Mouse (Mus musculus): ENCODE results near the gene Peg10.
A peak's percentile ranks its signal among the peaks of the same experiment; 100 is the strongest.
"Not testable (repeated sequence)": the region's sequence is repeated elsewhere in the genome, so short reads cannot be mapped to it uniquely, and the experiment has no call there.

The Peg10 gene

DNA sequence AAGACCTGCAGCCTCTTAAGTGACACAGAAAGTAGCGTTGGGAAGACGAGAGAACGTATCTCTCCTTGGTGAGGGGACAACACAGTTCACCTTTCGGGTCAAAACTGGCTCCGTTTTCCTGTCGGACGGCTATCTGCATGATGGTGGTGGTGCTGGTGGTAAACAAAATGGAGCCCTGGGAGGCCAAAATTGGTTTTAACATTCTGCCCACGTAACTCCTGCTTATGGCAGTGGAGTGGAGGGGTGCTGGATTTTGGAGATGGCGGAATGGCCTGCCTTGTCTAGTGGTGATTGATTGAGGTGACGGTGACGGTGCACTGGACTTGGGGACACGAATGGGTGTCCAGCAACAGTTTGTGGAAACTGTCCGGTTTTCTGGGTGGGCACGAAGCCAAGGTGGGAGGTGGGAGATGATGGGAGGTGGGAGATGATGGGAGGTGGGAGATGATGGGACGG lies 1.4 kb downstream of the Peg10 start:
- DNase-seq (ENCODE audit: low read depth, low spot score): no peak

DNA sequence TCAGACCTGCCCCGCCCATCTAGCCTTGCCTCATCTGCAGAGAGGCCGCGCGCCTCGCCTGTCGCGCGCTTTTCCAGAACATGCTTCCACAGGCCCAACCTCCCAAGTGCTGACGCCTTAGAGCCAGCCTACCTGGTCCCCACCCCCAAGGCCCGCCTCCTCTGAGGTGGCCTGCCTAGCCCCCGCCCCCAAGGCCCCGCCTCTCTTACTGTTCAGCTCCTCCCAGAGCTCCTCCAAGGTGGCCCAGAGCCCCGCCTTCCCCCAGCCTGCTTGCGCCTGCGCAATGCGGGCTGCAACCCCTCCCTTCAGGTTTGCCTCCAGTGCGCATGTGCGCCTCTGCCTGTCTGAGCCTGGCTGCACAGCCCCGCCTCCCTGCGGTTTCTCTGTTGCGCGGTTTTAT lies 2.0 kb downstream of the Peg10 start:
- peak; percentile 52 for DNase-seq (ENCODE audit: low read depth, low spot score)

DNA sequence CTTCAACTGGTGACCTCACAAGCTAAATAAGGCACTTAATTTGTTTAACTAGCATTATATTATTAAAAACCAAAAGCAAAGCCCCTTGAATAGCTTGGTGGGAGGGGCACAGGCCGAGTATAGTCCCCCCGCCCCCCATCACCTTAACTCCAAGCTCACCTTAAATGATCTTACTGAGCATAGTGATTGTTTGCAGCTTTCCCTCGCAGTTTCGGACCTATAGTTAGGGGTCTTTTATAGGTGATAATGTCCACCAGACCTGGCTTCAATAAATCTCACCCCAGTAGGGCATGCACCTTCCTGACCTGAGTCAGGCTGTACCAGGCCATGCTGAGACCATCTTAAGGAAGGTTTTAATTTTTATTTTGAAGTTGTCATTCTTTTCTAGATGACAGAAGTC lies 4.2 kb downstream of the Peg10 start:
- DNase-seq (ENCODE audit: low read depth, low spot score): no peak

DNA sequence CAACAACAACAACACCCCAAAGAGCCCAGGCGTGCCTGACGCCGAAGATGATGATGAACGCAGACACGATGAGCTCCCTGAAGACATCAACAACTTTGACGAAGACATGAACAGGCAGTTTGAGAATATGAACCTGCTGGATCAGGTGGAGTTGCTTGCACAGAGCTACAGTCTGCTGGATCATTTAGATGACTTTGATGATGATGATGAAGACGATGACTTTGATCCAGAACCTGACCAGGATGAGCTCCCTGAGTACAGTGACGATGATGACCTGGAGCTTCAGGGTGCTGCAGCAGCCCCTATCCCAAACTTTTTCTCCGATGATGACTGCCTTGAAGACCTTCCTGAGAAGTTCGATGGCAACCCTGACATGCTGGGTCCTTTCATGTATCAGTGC lies 7.2 kb downstream of the Peg10 start:
- no peak for DNase-seq (ENCODE audit: low read depth, low spot score)

DNA sequence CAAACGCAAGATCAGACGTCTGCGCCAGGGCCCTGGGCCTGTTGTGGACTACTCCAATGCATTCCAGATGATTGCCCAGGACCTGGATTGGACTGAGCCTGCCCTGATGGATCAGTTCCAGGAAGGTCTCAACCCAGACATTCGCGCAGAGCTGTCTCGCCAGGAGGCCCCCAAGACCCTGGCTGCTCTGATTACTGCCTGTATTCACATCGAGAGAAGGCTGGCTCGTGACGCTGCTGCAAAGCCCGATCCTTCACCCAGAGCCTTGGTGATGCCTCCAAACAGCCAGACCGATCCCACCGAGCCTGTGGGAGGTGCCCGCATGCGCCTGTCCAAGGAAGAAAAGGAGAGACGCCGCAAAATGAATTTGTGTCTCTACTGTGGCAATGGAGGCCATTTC lies 7.8 kb downstream of the Peg10 start:
- no peak for DNase-seq (ENCODE audit: low read depth, low spot score)

DNA sequence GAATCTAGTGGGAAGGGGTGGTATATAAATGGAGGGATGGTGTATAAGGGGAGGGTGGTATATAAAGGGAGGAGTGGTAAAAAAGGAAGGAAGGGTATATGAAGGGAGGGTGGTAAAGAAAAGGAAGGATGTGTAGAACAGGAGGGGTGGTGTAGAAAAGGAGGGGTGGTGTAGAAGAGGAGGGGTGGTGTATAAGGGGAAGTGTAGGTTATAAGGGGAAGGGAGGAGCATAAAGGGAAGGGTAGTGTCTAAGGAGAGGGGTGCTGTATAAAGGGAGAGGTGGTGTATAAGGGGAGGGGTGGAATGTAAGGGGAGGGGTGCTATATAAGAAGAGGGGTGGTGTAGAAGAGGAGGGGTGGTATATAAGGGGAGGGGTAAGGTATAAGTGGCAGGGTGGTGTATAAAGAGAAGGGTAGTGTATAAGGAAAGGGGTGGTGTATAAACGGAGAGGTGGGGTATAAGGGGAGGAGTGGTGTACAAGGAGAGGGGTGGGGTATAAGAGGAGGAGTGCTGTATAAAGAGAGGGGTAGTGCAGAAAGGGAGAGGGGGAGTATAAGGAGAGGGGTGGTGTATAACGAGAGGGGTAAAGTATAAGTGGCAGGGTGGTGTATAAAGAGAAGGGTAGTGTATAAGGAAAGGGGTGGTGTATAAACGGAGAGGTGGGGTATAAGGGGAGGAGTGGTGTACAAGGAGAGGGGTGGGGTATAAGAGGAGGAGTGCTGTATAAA lies 14.5 kb downstream of the Peg10 start:
- not testable (repeated sequence) for DNase-seq (ENCODE audit: low read depth, low spot score)

DNA sequence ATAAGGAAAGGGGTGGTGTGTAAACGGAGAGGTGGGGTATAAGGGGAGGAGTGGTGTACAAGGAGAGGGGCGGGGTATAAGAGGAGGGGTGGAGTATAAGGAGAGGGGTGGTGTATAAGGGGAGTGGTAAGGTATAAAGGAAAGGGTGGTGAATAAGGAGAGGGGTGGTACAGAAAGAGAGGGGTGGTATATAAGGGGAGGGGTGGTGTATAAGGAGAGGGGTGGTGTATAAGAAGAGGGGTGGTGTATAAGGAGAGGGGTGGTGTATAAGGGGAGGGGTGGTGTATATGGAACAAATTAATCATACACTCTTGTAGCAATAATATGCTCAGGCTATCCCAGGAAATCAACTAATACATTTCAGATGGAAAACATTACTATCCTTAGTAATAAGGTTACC lies 15.1 kb downstream of the Peg10 start:
- no peak for DNase-seq (ENCODE audit: low read depth, low spot score)

DNA sequence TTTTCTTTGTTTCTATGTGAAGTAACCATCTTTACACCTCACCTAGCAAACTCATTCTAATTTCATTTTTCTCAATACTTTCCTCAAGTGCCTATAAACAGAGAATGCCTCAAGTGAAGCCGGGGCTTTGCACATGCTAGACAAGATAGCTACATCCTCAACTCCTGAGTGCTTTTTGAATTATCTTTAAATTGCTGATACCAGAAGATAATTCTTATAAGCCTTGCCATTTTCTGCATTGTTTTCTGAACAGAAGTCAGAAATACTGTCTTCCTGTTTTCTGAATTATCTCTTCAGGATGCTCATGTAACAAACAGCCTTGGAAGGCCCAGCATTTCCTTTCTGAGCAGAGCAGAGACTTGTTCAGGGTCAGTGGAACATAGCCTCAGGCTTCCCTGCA lies 49.2 kb downstream of the Peg10 start:
- no peak for DNase-seq (ENCODE audit: low read depth, low spot score)

DNA sequence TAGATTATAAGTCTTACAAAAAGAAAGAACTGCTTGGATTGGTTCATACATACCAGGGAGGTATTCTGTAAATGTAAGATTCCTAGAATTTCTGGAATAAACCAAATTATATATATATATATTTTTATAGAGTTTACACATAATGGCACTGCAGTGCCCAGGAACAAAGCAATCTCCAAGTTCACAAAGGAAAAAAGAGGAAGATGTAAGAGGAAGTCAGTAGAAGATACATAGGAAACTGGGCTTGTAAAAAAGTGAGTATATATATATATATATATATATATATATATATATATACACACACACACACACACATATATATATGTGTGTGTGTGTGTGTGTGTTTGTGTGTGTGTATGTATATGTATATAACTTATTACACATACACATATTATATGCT lies 50.2 kb downstream of the Peg10 start:
- not testable (repeated sequence) for DNase-seq (ENCODE audit: low read depth, low spot score)

DNA sequence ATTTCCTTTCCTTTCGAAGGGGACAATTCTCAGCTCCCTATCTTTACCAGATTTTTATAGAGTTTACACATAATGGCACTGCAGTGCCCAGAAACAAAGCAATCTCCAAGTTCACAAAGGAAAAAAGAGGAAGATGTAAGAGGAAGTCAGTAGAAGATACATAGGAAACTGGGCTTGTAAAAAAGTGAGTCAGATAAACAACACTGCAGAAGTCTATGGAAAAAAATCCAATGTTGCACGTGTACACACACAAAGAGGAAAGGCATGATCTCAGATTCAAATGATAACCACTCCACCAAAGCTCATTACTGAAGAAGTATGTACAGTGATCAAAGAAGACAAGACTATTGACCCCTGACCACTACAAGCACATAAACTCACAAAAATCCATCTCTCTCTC lies 51.3 kb downstream of the Peg10 start:
- DNase-seq (ENCODE audit: low read depth, low spot score): no peak

DNA sequence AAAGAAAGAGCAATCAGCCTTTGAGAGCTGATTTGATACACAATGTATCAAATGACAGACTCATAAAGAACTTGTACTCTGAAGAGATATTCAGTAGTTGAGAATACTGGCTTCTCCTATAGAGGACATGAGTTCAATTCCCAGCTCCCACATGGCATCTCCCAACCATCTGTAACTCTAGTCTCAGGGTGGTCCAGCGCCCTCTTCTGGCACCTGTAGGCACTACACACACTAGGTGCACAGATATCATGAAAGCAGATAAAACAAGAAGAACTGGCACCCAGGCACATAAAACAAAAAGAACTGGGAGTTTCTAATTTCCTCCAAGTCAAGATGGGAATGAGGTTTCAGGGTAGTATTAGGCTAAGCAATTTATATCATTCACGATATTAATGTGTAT lies 52.3 kb downstream of the Peg10 start:
- DNase-seq (ENCODE audit: low read depth, low spot score): no peak

DNA sequence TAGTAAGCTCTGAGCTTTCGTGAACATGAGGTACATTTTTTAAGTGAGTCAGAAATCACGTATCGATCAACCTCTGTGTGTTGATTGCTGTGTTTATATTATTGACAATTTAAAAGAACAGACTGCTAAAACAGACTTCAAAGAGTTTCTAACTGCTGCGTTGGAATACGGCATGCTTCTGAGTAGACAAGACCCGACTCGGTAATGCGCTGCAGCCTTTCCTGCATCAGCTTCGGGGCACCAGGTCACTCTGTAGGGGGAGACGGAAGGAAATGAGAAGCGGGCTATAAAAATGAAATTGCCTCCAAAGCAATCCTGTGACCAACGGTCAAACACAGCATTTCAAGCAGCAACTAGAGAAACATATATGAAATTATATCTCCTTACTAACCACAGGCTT lies 59.9 kb downstream of the Peg10 start:
- no peak for DNase-seq (ENCODE audit: low read depth, low spot score)

All from c-Kit-negative CD71-positive TER-119-positive erythroid progenitor cells, embryonic 14.5 days (primary cell).